Mouse (Mus musculus) T-helper 2 cell (primary cell): ENCODE measurements at regions not wholly inside any gene's neighbourhood (a gene's known extent, or its start where the extent isn't known, plus 50 kb on each side); places are given as distances from the start of the nearest gene placed in this dataset.

Experiments
- in situ Hi-C: fragments of 300-600 bp; cut with MboI, MseI; formaldehyde crosslinking; loops from one replicate; pipeline ENCODE4 v1.15.1; 2025; ENCODE audit warnings: high pct_unique_total_duplicates

DNA sequence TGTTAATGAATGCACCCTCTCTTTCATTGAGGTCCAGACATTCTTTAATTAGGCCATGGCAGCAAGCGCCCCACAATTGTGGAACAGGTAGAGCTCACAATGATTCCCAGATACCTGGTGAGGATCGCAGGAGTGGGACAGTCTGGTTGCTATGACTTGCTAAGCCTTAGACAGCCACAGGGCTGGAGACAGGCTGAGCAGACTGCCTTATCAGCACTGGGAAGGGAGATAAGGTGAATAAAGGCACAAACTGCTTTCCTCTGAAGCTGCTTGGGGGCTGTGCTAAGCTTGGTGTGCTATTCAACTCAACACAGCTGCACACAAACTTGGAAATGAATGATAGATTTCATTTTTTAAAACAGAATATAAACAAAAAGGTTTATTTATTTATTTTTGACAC is 159.8 kb upstream of the Masp1 start:
- in situ Hi-C loops = no loop called here

- in situ Hi-C loops = loop anchor here (25.0 kb wide), 1 partner anchor 1115 kb away; no protein-coding TSS in a partner anchor
Observed at GRCm38 (mm10) chr16:23672375-23672774, 151.8 kb upstream of the Masp1 start.

- in situ Hi-C loops = loop anchor here (25.0 kb wide), 1 partner anchor 1117 kb away; no protein-coding TSS in a partner anchor
Observed at GRCm38 (mm10) chr16:23670161-23670560, 149.5 kb upstream of the Masp1 start.

GRCm38 (mm10) chr16:23669651-23670050 is 149.0 kb upstream of the Masp1 start:
- in situ Hi-C loops = loop anchor here (25.0 kb wide), 1 partner anchor 1118 kb away; no protein-coding TSS in a partner anchor
